Mouse (Mus musculus) limb, embryonic 11.5 days (tissue): Measurements from ENCODE around the gene Klrk1. TPM values are rescaled to one million over a fixed set of nuclear protein-coding genes. Genes with fewer than 3 reads are reported as not detected.

ENCODE experiments used
- ATAC-seq: fragments of 200-750 bp; cut with Nextera tagmentation; 2 replicates; pipeline ENCODE4 v1.8.0; 2017; ENCODE audit warnings: low read depth; ENCODE audit not compliant: insufficient number of reproducible peaks, low FRiP score, low TSS enrichment
- DNase-seq: peaks from one replicate; pipeline ENCODE4 v3.0.0-alpha.2; 2015; ENCODE audit warnings: low spot score
- H3K27ac ChIP-seq: fragments of 300-500 bp; sonication (generic); replicated peaks from 2 replicates; pipeline ENCODE4 v1.5.1; 2014; ENCODE audit warnings: low read depth, mild to moderate bottlenecking, low read length
- H3K27me3 ChIP-seq: fragments of 300-500 bp; sonication (generic); 2 replicates; pipeline ENCODE4 v1.6.1; 2014; ENCODE audit warnings: mild to moderate bottlenecking, low read length, mixed read lengths; ENCODE audit not compliant: control insufficient read depth, insufficient read depth
- H3K36me3 ChIP-seq: fragments of 300-500 bp; sonication (generic); 2 replicates; pipeline ENCODE4 v1.6.1; 2014; ENCODE audit warnings: mild to moderate bottlenecking, low read length, moderate library complexity, mixed read lengths; ENCODE audit not compliant: control insufficient read depth, insufficient read depth
- H3K4me1 ChIP-seq: fragments of 300-500 bp; sonication (generic); 2 replicates; pipeline ENCODE4 v1.6.1; 2014; ENCODE audit warnings: low read length, mixed read lengths; ENCODE audit not compliant: control insufficient read depth, insufficient read depth
- H3K4me2 ChIP-seq: fragments of 300-500 bp; sonication (generic); 2 replicates; pipeline ENCODE4 v1.6.1; 2014; ENCODE audit warnings: low read depth, mild to moderate bottlenecking, moderate library complexity; ENCODE audit not compliant: severe bottlenecking
- H3K4me3 ChIP-seq: fragments of 300-500 bp; sonication (generic); 2 replicates; pipeline ENCODE4 v1.5.1; 2014; ENCODE audit warnings: low read depth, low read length
- H3K9ac ChIP-seq: fragments of 300-500 bp; sonication (generic); 2 replicates; pipeline ENCODE4 v1.6.1; 2014; ENCODE audit warnings: mild to moderate bottlenecking, low read length
- H3K9me3 ChIP-seq: fragments of 300-500 bp; sonication (generic); 2 replicates; pipeline ENCODE4 v1.6.1; 2016; ENCODE audit warnings: low read length; ENCODE audit not compliant: control insufficient read depth
- WGBS: fragments of 180-500 bp; shearing (Covaris S2); extraction: QIAGEN DNeasy Blood & Tissue Kit; methylation state at CpG from one replicate; pipeline ENCODE4 v1.1.7; 2014; 5-methylcytosine and 5-hydroxymethylcytosine counted together
- polyA plus RNA-seq: library from polyadenylated mRNA; unstranded; fragments of >200 nt; fragmentation: Nextera tagmentation; extraction: Ambion mirVana; gene quantifications from 2 replicates; pipeline ENCODE4 v1.2.1, GENCODE M21; 2014

Klrk1 gene
- polyA plus RNA-seq, 1 experiment from 2014 or later = not detected

DNA sequence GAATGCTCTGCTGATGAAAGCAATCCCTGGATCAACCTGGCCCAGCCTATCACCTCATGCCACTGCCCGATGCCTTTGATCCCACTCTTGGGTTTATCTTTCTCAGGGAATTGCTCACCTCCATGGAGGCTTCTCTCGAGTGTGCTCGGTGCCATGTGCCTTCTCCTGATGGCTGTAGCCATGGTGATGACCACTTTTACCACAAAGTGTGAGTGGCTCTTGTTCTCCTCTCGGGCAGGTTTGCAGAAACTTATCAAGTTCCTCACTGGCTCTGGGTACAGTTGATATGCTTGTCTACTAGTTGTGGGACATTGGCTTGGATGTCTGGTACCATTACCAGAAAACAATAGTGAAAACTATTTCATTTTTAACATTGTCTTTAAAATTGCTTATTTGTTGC, 41.8 kb downstream of the Klrk1 start:
- Histone ChIP-seq H3K27ac (no peak overlapping the region), H3K4me1 (no peaks in the 10 kb centered on the region), H3K36me3 (no peaks in the 10 kb centered on the region), H3K4me3 (no peak overlapping the region), H3K9ac (no peak overlapping the region), H3K27me3 (no peaks in the 10 kb centered on the region), H3K4me2 (no peak overlapping the region), H3K9me3 (no peaks in the 10 kb centered on the region)
- WGBS = 81% methylated on average over 4 of the region's 4 CpGs
- ATAC-seq (no peak), DNase-seq (no peak)

DNA sequence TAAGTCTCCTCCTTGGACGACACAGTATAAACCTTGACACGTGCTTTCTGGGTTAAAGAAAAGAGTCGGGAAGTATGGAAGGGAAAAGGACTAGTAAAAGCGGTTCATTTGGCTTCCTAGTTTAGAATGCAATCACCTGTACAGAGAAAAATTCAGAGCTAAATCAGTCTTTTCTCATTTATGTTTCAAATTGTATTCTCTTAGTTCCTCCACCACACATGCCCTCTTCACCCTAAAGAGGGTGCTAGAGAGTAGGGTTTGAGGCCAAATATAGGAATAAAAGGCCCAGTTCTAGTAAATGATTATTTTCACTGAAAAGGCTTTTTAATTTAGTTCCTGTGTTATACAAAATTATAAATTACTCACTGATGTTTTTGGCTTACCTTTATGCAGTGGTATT, 42.4 kb downstream of the Klrk1 start:
- DNase-seq = no peak
- no peaks in the 10 kb centered on the region for H3K9me3 ChIP-seq
- no peak overlapping the region for H3K4me3 ChIP-seq
- no peaks in the 10 kb centered on the region for H3K4me1 ChIP-seq
- H3K27me3 ChIP-seq = no peaks in the 10 kb centered on the region
- no peak overlapping the region for H3K4me2 ChIP-seq
- no peaks in the 10 kb centered on the region for H3K36me3 ChIP-seq
- 57% methylated on average over 4 of the region's 4 CpGs for WGBS
- H3K9ac ChIP-seq = no peak overlapping the region
- H3K27ac ChIP-seq = no peak overlapping the region
- no peak for ATAC-seq

DNA sequence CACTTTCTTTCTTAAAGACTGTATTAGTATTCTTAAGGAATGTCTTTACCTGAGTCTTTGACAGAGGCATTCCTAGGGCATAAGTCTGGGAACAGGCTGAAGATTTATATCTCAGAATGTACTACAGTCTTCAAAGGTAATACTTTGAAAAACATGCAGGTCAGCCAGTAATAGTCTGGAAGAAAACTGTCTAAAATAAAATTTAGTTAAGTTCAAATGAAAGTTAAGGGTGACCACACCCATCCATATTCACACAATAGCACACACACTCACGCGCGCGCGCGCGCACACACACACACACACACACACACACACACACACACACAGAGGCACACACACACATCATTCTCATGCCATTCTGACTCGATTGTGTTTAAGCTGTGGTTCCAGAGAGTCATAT, 46.1 kb downstream of the Klrk1 start, which contains the start of gene Klre1:
TSS of gene Klre1 (plus strand) at position 301 of the 400 bp plus-strand sequence.
- Histone ChIP-seq H3K4me3 (no peak within 1 kb of the TSS), H3K27me3 (no peaks in the 10 kb centered on the region), H3K9ac (no peak within 1 kb of the TSS), H3K27ac (no peak within 1 kb of the TSS), H3K36me3 (no peaks in the 10 kb centered on the region), H3K4me1 (no peaks in the 10 kb centered on the region), H3K4me2 (no peak within 1 kb of the TSS), H3K9me3 (no peaks in the 10 kb centered on the region)
- no peak for ATAC-seq
- DNase-seq = no peak
- WGBS = 93% methylated on average over 8 of the region's 8 CpGs

DNA sequence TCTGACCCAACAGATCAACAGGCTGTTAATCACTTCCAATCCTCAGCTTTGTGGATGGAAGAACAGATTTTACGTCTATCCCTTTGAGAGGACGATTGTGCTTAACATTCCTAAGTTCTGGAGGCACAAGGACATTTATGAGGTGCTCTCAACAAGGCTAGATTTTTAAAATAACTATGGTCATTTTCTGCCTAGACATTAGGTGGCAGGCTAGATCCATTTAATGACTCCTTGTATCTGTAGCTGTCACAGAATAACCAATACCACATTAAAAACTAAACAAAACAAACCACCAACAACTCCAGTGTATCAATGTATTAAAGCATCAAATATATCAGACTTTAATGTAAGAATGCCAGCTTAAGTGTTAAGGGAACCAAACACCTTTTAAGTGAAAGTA, 48.3 kb downstream of the Klrk1 start:
- WGBS = 31% methylated on average over 2 of the region's 2 CpGs
- Histone ChIP-seq H3K36me3 (no peaks in the 10 kb centered on the region), H3K27ac (no peak overlapping the region), H3K27me3 (no peaks in the 10 kb centered on the region), H3K9me3 (no peaks in the 10 kb centered on the region), H3K4me3 (no peak overlapping the region), H3K4me1 (no peaks in the 10 kb centered on the region), H3K4me2 (no peak overlapping the region), H3K9ac (no peak overlapping the region)
- ATAC-seq = no peak
- no peak for DNase-seq

DNA sequence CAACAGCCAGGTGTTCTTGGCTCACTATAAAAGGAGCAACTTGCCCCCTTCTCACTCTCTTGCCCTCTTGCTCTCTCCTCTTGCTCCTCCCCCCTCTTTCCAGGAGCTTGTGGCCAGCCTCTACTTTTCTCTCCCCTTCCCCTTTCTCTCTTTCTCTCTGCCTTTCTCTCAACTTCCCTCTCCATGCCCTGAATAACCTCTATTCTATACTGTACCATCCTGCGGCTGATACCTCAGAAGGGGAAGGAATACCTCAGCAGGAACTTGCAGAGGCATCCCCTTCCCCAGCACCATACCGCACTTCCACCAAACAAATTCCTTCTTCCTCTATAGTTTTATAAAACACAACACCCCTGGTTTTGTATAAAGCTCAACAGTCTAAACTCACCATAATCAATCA, 58.4 kb downstream of the Klrk1 start:
- Histone ChIP-seq H3K27ac (no peak overlapping the region), H3K4me2 (no peak overlapping the region), H3K9ac (no peak overlapping the region), H3K9me3 (no peaks in the 10 kb centered on the region), H3K36me3 (no peaks in the 10 kb centered on the region), H3K4me1 (no peaks in the 10 kb centered on the region), H3K27me3 (no peaks in the 10 kb centered on the region), H3K4me3 (no peak overlapping the region)
- no peak for DNase-seq
- 80% methylated on average over 2 of the region's 2 CpGs for WGBS
- no peak for ATAC-seq

Other genes with a start within 250 kb of the Klrk1 start
- not detected in 2 replicates for gene Clec12b, start 238.0 kb downstream of the Klrk1 start, polyA plus RNA-seq
- gene Clec1b, start 226.6 kb downstream of the Klrk1 start, polyA plus RNA-seq = 6.0 and 6.6 TPM in 2 replicates
- 0.41 and 0.44 TPM in 2 replicates for gene Clec9a, start 215.0 kb downstream of the Klrk1 start, polyA plus RNA-seq
- 1.6 and 2.3 TPM in 2 replicates for gene Clec1a, start 171.9 kb downstream of the Klrk1 start, polyA plus RNA-seq
- gene Olr1, start 116.7 kb downstream of the Klrk1 start, polyA plus RNA-seq = 0.38 TPM in 1 of 2 replicates, not detected in the other
- not detected in 2 replicates for gene Tmem52b, start 111.3 kb downstream of the Klrk1 start, polyA plus RNA-seq
- 11.7 and 12.2 TPM in 2 replicates for gene Gabarapl1, start 90.7 kb downstream of the Klrk1 start, polyA plus RNA-seq
- gene Klre1, start 46.0 kb downstream of the Klrk1 start, polyA plus RNA-seq = not detected in 2 replicates
- gene Klrd1, start 32.1 kb downstream of the Klrk1 start, polyA plus RNA-seq = not detected in 2 replicates
- gene Klrc3, start 19.5 kb upstream of the Klrk1 start, polyA plus RNA-seq = not detected in 2 replicates
- not detected in 2 replicates for gene Klrc2, start 36.8 kb upstream of the Klrk1 start, polyA plus RNA-seq
- gene Klrc1, start 55.1 kb upstream of the Klrk1 start, polyA plus RNA-seq = not detected in 2 replicates
- gene Klri1, start 93.3 kb upstream of the Klrk1 start, polyA plus RNA-seq = not detected in 2 replicates
- gene Klri2, start 116.6 kb upstream of the Klrk1 start, polyA plus RNA-seq = not detected in 2 replicates
- gene Gm156, start 160.4 kb upstream of the Klrk1 start, polyA plus RNA-seq = not detected in 2 replicates
- gene Gm17631, start 238.8 kb upstream of the Klrk1 start, polyA plus RNA-seq = not detected in 2 replicates